Mouse (Mus musculus) forelimb bud, embryonic 11.5 days (tissue): Measurements from ENCODE around the gene Lix1l.
A peak's percentile ranks its signal among the peaks of the same experiment; 100 is the strongest.

Experiments used
- DNase-seq: peaks from one replicate; pipeline ENCODE4 v3.0.0-alpha.2; 2012; ENCODE audit warnings: low read depth, low spot score

Lix1l gene

GRCm38 (mm10) chr3:96565105-96565504 lies 35.8 kb upstream of the Lix1l start:
- no peak for DNase-seq

GRCm38 (mm10) chr3:96566661-96567450 lies 34.1 kb upstream of the Lix1l start:
- no peak for DNase-seq

- no peak for DNase-seq
These were observed 32.3 kb upstream of the Lix1l start for GRCm38 (mm10) chr3:96568605-96569004.

- no peak for DNase-seq
These were observed 31.4 kb upstream of the Lix1l start for GRCm38 (mm10) chr3:96569506-96569905.

- no peak for DNase-seq
These were observed 30.9 kb upstream of the Lix1l start for GRCm38 (mm10) chr3:96569966-96570605.

GRCm38 (mm10) chr3:96570643-96571042 lies 30.3 kb upstream of the Lix1l start:
- DNase-seq: no peak

GRCm38 (mm10) chr3:96571336-96571735 lies 29.6 kb upstream of the Lix1l start:
- DNase-seq: no peak

GRCm38 (mm10) chr3:96571896-96572698 lies 28.9 kb upstream of the Lix1l start:
- DNase-seq: no peak

- DNase-seq: no peak
These were observed 27.1 kb upstream of the Lix1l start for GRCm38 (mm10) chr3:96573611-96574511.

GRCm38 (mm10) chr3:96575272-96575984 lies 25.5 kb upstream of the Lix1l start:
- DNase-seq: no peak

- DNase-seq: peak; percentile 46
These were observed 24.8 kb upstream of the Lix1l start for GRCm38 (mm10) chr3:96576005-96576658.

- peak; percentile 80 for DNase-seq
These were observed 24.0 kb upstream of the Lix1l start, which contains the start of gene Gm16253 for GRCm38 (mm10) chr3:96576690-96577541. Gene Gm16253, plus strand, starts transcription at chr3:96576984.

GRCm38 (mm10) chr3:96577566-96577965 lies 23.4 kb upstream of the Lix1l start:
- no peak for DNase-seq

- DNase-seq: no peak
These were observed 22.2 kb upstream of the Lix1l start for GRCm38 (mm10) chr3:96578561-96579238.

- no peak for DNase-seq
These were observed 21.7 kb upstream of the Lix1l start for GRCm38 (mm10) chr3:96579239-96579750.

- DNase-seq: peak; percentile 90
These were observed 21.0 kb upstream of the Lix1l start for GRCm38 (mm10) chr3:96579885-96580454.

- no peak for DNase-seq
These were observed 19.8 kb upstream of the Lix1l start for GRCm38 (mm10) chr3:96581141-96581540.
